In the genomic region with DNA sequence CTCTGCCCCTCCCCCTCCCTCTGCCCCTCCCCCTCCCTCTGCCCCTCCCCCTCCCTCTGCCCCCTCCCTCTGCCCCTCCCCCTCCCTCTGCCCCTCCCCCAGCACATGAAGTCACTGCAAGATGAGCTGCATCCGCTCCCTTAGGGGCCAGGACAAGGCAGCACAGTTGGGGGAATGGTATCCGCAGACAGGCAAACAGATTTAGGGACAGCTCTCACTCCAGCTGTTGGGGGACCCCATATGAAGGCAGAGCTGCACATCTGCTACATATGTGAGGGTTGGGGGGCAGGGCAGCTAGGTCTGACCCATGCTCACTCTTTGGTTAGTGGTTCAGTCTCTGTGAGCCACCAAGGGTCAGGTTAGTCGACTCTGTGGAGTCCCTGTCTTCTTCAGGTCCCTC, we compare ENCODE assay signal across 15 mouse cellular contexts. TPM values are rescaled to one million over a fixed set of nuclear protein-coding genes. Genes with fewer than 3 reads are reported as not detected.
"Had no signal": no experiment of that assay in that cellular context is flagged by ENCODE, and none has a peak within 500 bp of the region (broad histone marks: within the 10 kb centered on the region; RNA-seq: fewer than 3 reads in every experiment).

No protein-coding gene starts in this region.

- H3K9ac ChIP-seq: limb, embryonic 12.5 days; liver, embryonic 14.5 days; midbrain, embryonic 13.5 days; neural tube, embryonic 12.5 days had no signal

- H3K27ac ChIP-seq: layer of hippocampus, adult 2 months; limb, embryonic 12.5 days; liver, embryonic 14.5 days; midbrain, embryonic 13.5 days; neural tube, embryonic 12.5 days had no signal

- H3K4me1 ChIP-seq: midbrain, embryonic 13.5 days; neural tube, embryonic 12.5 days had no signal

- H3K36me3 ChIP-seq: limb, embryonic 12.5 days; midbrain, embryonic 13.5 days; neural tube, embryonic 12.5 days had no signal

- H3K4me2 ChIP-seq: limb, embryonic 12.5 days; midbrain, embryonic 13.5 days; neural tube, embryonic 12.5 days had no signal

- DNase-seq: kidney, adult 11 months; kidney, postnatal 10 days; kidney, postnatal 4 days; liver; lung, adult 18-20 months; right cerebral cortex, postnatal 4 days; spleen, adult 18-20 months; thymus, adult 18-20 months had no signal

- H3K27me3 ChIP-seq: limb, embryonic 12.5 days; midbrain, embryonic 13.5 days; neural tube, embryonic 12.5 days had no signal

- ATAC-seq: midbrain, embryonic 13.5 days had no signal

- H3K9me3 ChIP-seq: limb, embryonic 12.5 days; midbrain, embryonic 13.5 days; neural tube, embryonic 12.5 days had no signal

- H3K4me3 ChIP-seq: layer of hippocampus, adult 2 months; limb, embryonic 12.5 days; midbrain, embryonic 13.5 days; neural tube, embryonic 12.5 days had no signal

RNA-seq across cellular contexts. Expression of a gene that starts 26.4 kb away (rescaled TPM):
- polyA plus RNA-seq: kidney, embryonic 14.5 days; limb, embryonic 12.5 days; liver, embryonic 14.5 days; lung, embryonic 16.5 days; midbrain, embryonic 13.5 days; neural tube, embryonic 12.5 days had no signal
